Mouse (Mus musculus): ENCODE results near the gene Slc44a5.

Slc44a5 gene

GRCm38 (mm10) chr3:153973171-153973948 lies at the start of gene Slc44a5:
Slc44a5 (plus strand) TSS chr3:153973436.
- no peak for DNase-seq (ENCODE audit: low read depth, low spot score)

GRCm38 (mm10) chr3:153926333-153926732 lies 46.9 kb upstream of the Slc44a5 start:
- DNase-seq (ENCODE audit: low read depth, low spot score), result no peak

- no peak for DNase-seq (ENCODE audit: low read depth, low spot score)
Observed at GRCm38 (mm10) chr3:153929526-153929925, 43.7 kb upstream of the Slc44a5 start.

GRCm38 (mm10) chr3:153932461-153932860 lies 40.8 kb upstream of the Slc44a5 start:
- no peak for DNase-seq (ENCODE audit: low read depth, low spot score)

- DNase-seq (ENCODE audit: low read depth, low spot score), result no peak
Observed at GRCm38 (mm10) chr3:153935878-153936277, 37.4 kb upstream of the Slc44a5 start.

GRCm38 (mm10) chr3:153937116-153937810 lies 36.0 kb upstream of the Slc44a5 start:
- DNase-seq (ENCODE audit: low read depth, low spot score), result no peak

GRCm38 (mm10) chr3:153940021-153940420 lies 33.2 kb upstream of the Slc44a5 start:
- DNase-seq (ENCODE audit: low read depth, low spot score), result no peak

GRCm38 (mm10) chr3:153940486-153940885 lies 32.8 kb upstream of the Slc44a5 start:
- no peak for DNase-seq (ENCODE audit: low read depth, low spot score)

GRCm38 (mm10) chr3:153941613-153942012 lies 31.6 kb upstream of the Slc44a5 start:
- DNase-seq (ENCODE audit: low read depth, low spot score), result no peak

- no peak for DNase-seq (ENCODE audit: low read depth, low spot score)
Observed at GRCm38 (mm10) chr3:153943003-153943640, 30.1 kb upstream of the Slc44a5 start.

- no peak for DNase-seq (ENCODE audit: low read depth, low spot score)
Observed at GRCm38 (mm10) chr3:153943901-153944334, 29.3 kb upstream of the Slc44a5 start.

GRCm38 (mm10) chr3:153944335-153944990 lies 28.8 kb upstream of the Slc44a5 start, which contains the start of gene Acadm:
Acadm (minus strand) TSS chr3:153944632.
- DNase-seq (ENCODE audit: low read depth, low spot score), result peak; percentile 97

GRCm38 (mm10) chr3:153947271-153947670 lies 26.0 kb upstream of the Slc44a5 start:
- DNase-seq (ENCODE audit: low read depth, low spot score), result no peak

GRCm38 (mm10) chr3:153948176-153948575 lies 25.1 kb upstream of the Slc44a5 start:
- no peak for DNase-seq (ENCODE audit: low read depth, low spot score)

- no peak for DNase-seq (ENCODE audit: low read depth, low spot score)
Observed at GRCm38 (mm10) chr3:153957916-153958315, 15.3 kb upstream of the Slc44a5 start.

- no peak for DNase-seq (ENCODE audit: low read depth, low spot score)
Observed at GRCm38 (mm10) chr3:153959035-153959730, 14.1 kb upstream of the Slc44a5 start.

- no peak for DNase-seq (ENCODE audit: low read depth, low spot score)
Observed at GRCm38 (mm10) chr3:153959731-153960207, 13.5 kb upstream of the Slc44a5 start.

GRCm38 (mm10) chr3:153960884-153961283 lies 12.4 kb upstream of the Slc44a5 start:
- DNase-seq (ENCODE audit: low read depth, low spot score), result no peak

GRCm38 (mm10) chr3:153961632-153962389 lies 11.4 kb upstream of the Slc44a5 start:
- no peak for DNase-seq (ENCODE audit: low read depth, low spot score)

GRCm38 (mm10) chr3:153967447-153967846 lies 5.8 kb upstream of the Slc44a5 start:
- DNase-seq (ENCODE audit: low read depth, low spot score), result no peak
